Mouse (Mus musculus) testis, adult 2 months (tissue): ENCODE measurements around the gene B830017H08Rik.

Source experiments
- CTCF ChIP-seq: fragments of 200-500 bp; IDR thresholded peaks from 2 replicates; pipeline ENCODE4 v1.5.1; 2012; ENCODE audit warnings: low read depth, mild to moderate bottlenecking, inconsistent platforms, low read length, moderate library complexity; ENCODE audit not compliant: control insufficient read depth, insufficient read depth, insufficient replicate concordance
- POLR2A ChIP-seq: fragments of 200-500 bp; IDR thresholded peaks from 2 replicates; pipeline ENCODE4 v1.6.1; 2012; ENCODE audit warnings: low read depth, mild to moderate bottlenecking, inconsistent platforms, low read length, moderate library complexity; ENCODE audit not compliant: control insufficient read depth

DNA sequence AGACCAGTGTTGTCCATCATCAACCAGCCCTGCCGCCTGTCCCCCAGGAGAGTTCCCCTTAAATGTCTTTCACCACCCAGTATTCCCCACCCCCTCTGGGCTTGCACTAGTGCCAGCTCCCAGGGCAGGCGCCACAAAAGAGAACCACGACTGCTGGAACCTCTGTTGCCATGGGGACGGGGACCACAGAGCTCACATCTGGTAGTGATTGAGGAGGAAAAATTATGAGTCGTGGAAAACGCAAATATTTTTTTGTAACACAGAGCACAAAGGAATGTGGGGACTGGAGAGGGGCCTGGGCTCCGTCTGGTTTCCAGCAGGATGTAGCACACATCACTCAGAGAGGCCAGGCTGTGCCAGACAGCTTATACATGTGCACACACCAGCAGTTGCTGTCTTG is 23.2 kb upstream of the B830017H08Rik start:
- TF ChIP-seq CTCF (no peak), POLR2A (no peak)
